Mouse (Mus musculus): Measurements from ENCODE around the gene Knstrn. TPM values are rescaled to one million over a fixed set of nuclear protein-coding genes. Genes with fewer than 3 reads are reported as not detected.

Gene Knstrn
- total and polyA plus RNA-seq, 3 experiments, result 72.9 to 97.2 (median 72.9) TPM

- in situ Hi-C loops (cut with MboI; ENCODE audit: low pct_ligation_motif_present, low pct_unique_long_range_greater_than_20kb, low sequenced_read_pairs), result no loop called here
- dilution Hi-C loops (cut with MboI; ENCODE audit: extremely low pct_ligation_motif_present, extremely low pct_unique_long_range_greater_than_20kb, low sequenced_read_pairs), result no loop called here
- Histone ChIP-seq H3K4me2 (ENCODE audit: insufficient read depth, low read depth, poor library complexity, severe bottlenecking) (no peak overlapping the region), H3K9me3 (replicated peaks; ENCODE audit: low read length) (peaks cover 3% of the 10 kb centered on the region), H3K36me3 (replicated peaks in 1 of 2; ENCODE audit: control insufficient read depth in 1 of 2, insufficient read depth in 1 of 2, low read length in 1 of 2) (no peaks in the 10 kb centered on the region), H3K9ac (ENCODE audit: insufficient read depth, low read depth) (no peak overlapping the region), H3K79me2 (replicated peaks; ENCODE audit: control insufficient read depth, extremely low read depth, insufficient read depth, poor library complexity, severe bottlenecking) (no peaks in the 10 kb centered on the region), H3K4me1 (ENCODE audit: control insufficient read depth in 1 of 2, insufficient read depth in 2 of 2) (peaks cover 8 to 12% of the 10 kb centered on the region in 2 experiments), H3K4me3 (replicated peaks in 1 of 3; ENCODE audit: low read depth in 2 of 3, low read length in 2 of 3, poor library complexity in 1 of 3) (no peak overlapping the region), H3K27ac (ENCODE audit: insufficient read depth, low read depth) (no peak overlapping the region), H3K27me3 (replicated peaks) (peaks cover 39% of the 10 kb centered on the region)
- DNase-seq (ENCODE audit: extremely low read depth), result no peak
- TF ChIP-seq CHD1 (IDR thresholded peaks at IDR 0.05; ENCODE audit: low read depth, low read length) (no peak), ETS1 (conservative IDR thresholded peaks at IDR 0.05; ENCODE audit: low read depth, low read length) (no peak), USF2 (conservative IDR thresholded peaks at IDR 0.05; ENCODE audit: low read depth, low read length) (no peak), ZC3H11A (IDR thresholded peaks at IDR 0.05; ENCODE audit: low read depth, low read length) (no peak), ZKSCAN1 (IDR thresholded peaks at IDR 0.05; ENCODE audit: borderline replicate concordance, low read depth, low read length) (no peak), TBP (conservative IDR thresholded peaks at IDR 0.05; ENCODE audit: low read depth, low read length) (no peak), MYC (IDR thresholded peaks at IDR 0.05; ENCODE audit: low read depth, low read length) (no peak), KAT2A (IDR thresholded peaks at IDR 0.05; ENCODE audit: insufficient replicate concordance, low read length) (no peak), POLR2A (IDR thresholded peaks at IDR 0.05; ENCODE audit: low read depth, low read length) (no peak), ZMIZ1 (IDR thresholded peaks at IDR 0.05; ENCODE audit: low read depth, low read length) (no peak)
Measured at GRCm38 (mm10) chr2:118805137-118805536, 8.7 kb upstream of the Knstrn start.

DNA sequence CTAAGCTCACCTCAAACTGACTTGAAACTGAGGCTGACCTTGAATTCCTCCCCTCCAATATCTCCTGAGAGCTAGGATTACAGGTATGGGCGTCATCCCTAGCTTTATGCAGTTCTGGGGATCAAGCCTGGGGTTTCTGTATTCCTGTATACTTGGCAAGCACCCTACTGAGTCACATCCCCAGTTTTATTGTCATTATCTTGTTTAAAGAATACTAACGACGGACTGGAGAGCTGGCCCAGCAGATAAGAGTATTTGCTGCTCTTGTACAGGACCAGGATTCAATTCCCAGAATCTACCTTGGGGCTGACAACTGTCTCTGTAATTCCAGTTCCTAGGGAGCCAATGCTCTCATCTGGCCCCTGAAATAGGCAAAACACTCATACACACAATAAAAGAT is 8.0 kb upstream of the Knstrn start:
- TF ChIP-seq CHD2 (IDR thresholded peaks at IDR 0.05; ENCODE audit: low read length) (no peak), MEF2A (IDR thresholded peaks at IDR 0.05; ENCODE audit: borderline replicate concordance, low read depth, low read length) (no peak), GABPA (IDR thresholded peaks at IDR 0.05; ENCODE audit: insufficient replicate concordance, low read depth, low read length) (no peak), RAD21 (IDR thresholded peaks at IDR 0.05; ENCODE audit: low read depth, low read length) (no peak), MAFK (IDR thresholded peaks at IDR 0.05; ENCODE audit: insufficient replicate concordance, low read length) (no peak), SMC3 (IDR thresholded peaks at IDR 0.05; ENCODE audit: low read depth, low read length) (no peak), USF2 (conservative IDR thresholded peaks at IDR 0.05; ENCODE audit: low read depth, low read length) (no peak), TCF12 (IDR thresholded peaks at IDR 0.05; ENCODE audit: low read depth, low read length) (no peak), ZMIZ1 (IDR thresholded peaks at IDR 0.05; ENCODE audit: low read depth, low read length) (no peak), UBTF (IDR thresholded peaks at IDR 0.05; ENCODE audit: low read depth, low read length) (no peak), RCOR1 (conservative IDR thresholded peaks at IDR 0.05; ENCODE audit: low read depth, low read length) (no peak), MXI1 (IDR thresholded peaks at IDR 0.05; ENCODE audit: low read depth, low read length) (no peak)
- Histone ChIP-seq H3K4me1 (ENCODE audit: control insufficient read depth in 1 of 2, insufficient read depth in 2 of 2) (peaks cover 8 to 12% of the 10 kb centered on the region in 2 experiments), H3K27ac (ENCODE audit: insufficient read depth, low read depth) (no peak overlapping the region), H3K4me3 (replicated peaks in 1 of 3; ENCODE audit: low read depth in 2 of 3, low read length in 2 of 3, poor library complexity in 1 of 3) (no peak overlapping the region), H3K36me3 (replicated peaks in 1 of 2; ENCODE audit: control insufficient read depth in 1 of 2, insufficient read depth in 1 of 2, low read length in 1 of 2) (no peaks in the 10 kb centered on the region), H3K9ac (ENCODE audit: insufficient read depth, low read depth) (no peak overlapping the region), H3K27me3 (replicated peaks) (peaks cover 42% of the 10 kb centered on the region), H3K79me2 (replicated peaks; ENCODE audit: control insufficient read depth, extremely low read depth, insufficient read depth, poor library complexity, severe bottlenecking) (no peaks in the 10 kb centered on the region), H3K4me2 (ENCODE audit: insufficient read depth, low read depth, poor library complexity, severe bottlenecking) (no peak overlapping the region), H3K9me3 (replicated peaks; ENCODE audit: low read length) (peaks cover 6% of the 10 kb centered on the region)
- dilution Hi-C loops (cut with MboI; ENCODE audit: extremely low pct_ligation_motif_present, extremely low pct_unique_long_range_greater_than_20kb, low sequenced_read_pairs), result no loop called here
- in situ Hi-C loops (cut with MboI; ENCODE audit: low pct_ligation_motif_present, low pct_unique_long_range_greater_than_20kb, low sequenced_read_pairs), result no loop called here
- no peak for DNase-seq (ENCODE audit: extremely low read depth)

All from CH12.LX (cell line).